Mouse (Mus musculus) urinary bladder, postnatal 4 days (tissue): ENCODE measurements around the gene Rph3al.

Experiments
- DNase-seq, 2 experiments: peaks; one replicate each; pipeline ENCODE4 v3.0.0; 2021 to 2022; ENCODE audit warnings: low spot score in 2 of 2

Gene Rph3al

DNA sequence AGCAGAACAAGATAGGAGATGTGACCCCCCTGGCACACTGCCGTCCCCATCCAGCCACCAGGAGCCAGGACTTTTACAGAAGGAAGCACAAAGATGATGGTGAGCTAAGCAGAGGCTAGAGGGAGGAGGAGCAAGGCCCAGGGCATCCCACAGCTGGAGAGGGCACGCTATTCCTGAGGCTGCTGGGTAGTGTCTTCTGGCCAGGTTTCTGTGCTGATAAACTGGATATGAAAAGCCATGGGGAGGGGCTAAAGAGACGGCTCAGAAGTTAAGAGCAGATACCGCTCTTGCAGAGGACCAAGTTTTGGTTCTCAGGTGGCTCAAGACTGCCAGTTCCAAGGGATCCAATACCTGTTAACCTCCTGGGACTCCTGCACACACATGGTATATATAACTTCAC lies 76.6 kb downstream of the Rph3al start:
- no peak for DNase-seq

DNA sequence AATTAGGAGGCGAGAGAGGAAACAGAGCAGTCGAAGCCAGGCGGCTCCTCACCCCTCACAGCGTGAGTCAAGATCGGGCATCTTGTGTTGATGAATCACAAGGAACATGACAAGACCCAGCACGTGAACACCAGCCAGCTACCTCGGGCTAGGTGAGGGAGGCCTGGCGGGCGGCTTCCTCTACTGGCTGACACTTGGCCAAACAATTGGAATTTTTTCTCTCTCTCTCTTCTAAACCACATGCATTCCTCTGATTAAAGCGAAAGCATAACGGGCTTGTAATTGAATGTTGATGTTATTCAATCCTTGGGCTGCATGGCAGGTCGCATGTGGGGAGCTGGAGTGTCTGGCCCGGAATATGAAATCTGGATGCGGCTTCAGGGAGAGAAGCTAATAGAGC lies 77.0 kb downstream of the Rph3al start:
- DNase-seq, result peak in 1 of 2 experiments; percentile 39

DNA sequence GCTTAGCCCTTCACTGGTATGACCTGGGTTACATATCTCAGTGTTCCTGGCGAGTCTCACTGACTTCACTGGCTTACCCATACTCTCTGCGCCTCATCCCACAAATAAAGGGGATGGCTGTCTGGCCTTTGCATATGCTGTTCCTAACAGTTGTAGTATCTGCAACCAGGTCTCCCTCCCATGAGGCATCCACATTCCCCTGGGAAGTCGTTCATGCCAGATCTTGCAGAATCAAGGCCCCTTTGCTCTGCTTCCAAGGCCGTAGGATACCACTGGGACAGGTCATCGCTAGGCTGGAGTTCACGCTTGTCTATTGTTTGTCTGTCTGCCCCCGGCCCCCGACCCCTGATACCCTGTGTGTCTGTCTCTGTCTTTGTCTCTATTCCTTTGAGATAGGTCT lies 78.8 kb downstream of the Rph3al start:
- no peak for DNase-seq

GRCm38 (mm10) chr11:75858975-75859374 lies 79.3 kb downstream of the Rph3al start:
- no peak for DNase-seq

DNA sequence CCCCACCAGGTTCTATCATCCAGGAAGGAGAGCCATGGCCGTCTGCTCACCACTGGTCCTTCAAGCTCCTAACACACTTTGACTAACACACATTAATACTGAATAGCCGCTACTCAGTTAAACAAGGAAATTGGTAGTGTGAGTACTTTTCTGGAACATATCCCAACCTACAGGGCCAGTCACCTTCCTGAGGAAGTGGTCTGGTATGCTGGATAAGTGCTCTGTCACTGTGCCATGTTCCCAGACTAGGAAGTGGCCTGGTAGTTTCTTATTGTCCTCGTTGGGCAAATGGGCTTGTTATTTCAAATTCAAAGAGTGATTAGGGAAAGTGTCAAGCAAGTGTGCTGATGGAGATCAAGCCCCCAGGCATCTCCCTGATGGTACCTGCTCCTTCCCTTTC lies 80.4 kb downstream of the Rph3al start:
- no peak for DNase-seq

DNA sequence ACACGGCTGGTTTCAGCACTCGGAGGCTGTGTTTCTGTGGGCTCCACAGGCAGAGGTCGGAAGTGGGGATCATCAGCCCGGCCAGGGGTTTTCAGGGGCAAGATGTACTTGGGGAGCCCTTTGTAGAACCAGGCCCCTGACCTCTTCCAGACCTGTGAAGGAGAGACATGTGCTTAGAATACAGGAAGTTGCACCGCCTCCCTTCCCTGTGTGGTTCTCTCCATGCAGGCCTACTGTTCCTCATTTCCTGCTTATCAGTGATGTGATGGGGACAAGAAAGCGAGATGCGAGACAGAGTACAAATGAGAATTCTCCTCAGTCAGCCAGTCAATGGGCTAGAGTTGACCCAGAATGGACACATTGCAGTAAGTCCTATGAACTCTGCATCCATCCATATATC lies 83.9 kb downstream of the Rph3al start:
- no peak for DNase-seq

GRCm38 (mm10) chr11:75853067-75853636 lies 85.1 kb downstream of the Rph3al start:
- DNase-seq, result no peak

DNA sequence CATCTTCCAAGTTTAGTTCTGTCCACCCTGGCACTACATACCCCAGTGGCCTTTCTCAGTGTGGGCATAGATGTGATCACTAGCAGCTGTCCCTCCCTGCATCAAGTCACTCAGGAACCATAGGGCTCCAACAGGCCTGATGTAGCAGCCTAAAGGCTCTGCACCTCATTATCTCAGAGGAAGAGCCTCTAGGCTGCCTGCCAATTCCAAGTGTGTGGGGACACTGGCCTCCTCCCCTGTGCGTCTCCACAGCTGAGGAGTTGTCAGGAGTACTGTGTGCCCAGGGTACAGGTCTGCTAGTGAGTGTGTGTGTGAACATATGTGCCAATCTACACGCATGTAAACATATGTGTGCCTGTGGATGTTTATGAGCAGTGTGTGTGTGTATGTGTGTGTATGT lies 85.7 kb downstream of the Rph3al start:
- DNase-seq, result no peak

GRCm38 (mm10) chr11:75849552-75849951 lies 88.7 kb downstream of the Rph3al start:
- no peak for DNase-seq

- no peak for DNase-seq
Observed at GRCm38 (mm10) chr11:75846589-75846988, 91.6 kb downstream of the Rph3al start.

DNA sequence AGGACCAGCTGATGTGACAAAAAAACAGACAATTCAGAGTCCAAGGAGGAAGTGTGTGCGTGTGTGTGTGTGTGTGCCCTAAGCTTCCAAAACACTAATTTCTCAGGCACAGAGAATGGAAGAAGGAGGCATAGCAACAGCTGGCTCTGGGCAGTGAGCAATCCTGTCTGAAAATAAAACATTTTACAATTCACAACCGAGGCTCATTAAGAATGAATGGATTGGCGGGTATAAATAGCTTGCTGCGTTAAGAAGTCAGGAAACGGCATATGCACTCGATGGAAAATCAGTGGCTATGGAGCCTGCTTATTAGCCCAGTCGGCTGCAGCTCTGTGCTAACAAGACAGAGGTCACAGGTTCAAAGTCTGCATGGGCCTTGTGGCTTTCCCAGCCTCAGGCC lies 92.6 kb downstream of the Rph3al start:
- no peak for DNase-seq

GRCm38 (mm10) chr11:75842904-75843619 lies 95.2 kb downstream of the Rph3al start:
- no peak for DNase-seq

DNA sequence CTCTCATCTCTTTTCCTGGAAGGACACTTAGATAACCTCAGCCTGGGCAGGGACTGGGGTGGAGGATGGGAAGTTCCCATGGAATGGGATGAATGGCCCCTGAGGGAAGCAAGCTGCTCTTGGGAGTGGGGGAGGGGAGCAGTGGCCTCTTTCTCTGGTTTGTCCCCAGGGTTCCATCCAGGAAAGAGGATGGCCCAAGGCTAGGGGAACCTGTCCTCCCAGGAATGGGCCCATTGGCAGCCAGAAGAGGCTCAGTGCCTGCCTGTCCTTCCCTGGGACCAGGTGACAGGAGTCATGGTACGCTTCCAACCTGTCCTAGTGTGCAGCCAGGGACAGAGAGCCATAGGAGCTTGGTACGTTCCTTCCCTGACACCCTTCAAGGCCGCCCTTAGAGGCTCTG lies 96.7 kb downstream of the Rph3al start:
- DNase-seq, result no peak

DNA sequence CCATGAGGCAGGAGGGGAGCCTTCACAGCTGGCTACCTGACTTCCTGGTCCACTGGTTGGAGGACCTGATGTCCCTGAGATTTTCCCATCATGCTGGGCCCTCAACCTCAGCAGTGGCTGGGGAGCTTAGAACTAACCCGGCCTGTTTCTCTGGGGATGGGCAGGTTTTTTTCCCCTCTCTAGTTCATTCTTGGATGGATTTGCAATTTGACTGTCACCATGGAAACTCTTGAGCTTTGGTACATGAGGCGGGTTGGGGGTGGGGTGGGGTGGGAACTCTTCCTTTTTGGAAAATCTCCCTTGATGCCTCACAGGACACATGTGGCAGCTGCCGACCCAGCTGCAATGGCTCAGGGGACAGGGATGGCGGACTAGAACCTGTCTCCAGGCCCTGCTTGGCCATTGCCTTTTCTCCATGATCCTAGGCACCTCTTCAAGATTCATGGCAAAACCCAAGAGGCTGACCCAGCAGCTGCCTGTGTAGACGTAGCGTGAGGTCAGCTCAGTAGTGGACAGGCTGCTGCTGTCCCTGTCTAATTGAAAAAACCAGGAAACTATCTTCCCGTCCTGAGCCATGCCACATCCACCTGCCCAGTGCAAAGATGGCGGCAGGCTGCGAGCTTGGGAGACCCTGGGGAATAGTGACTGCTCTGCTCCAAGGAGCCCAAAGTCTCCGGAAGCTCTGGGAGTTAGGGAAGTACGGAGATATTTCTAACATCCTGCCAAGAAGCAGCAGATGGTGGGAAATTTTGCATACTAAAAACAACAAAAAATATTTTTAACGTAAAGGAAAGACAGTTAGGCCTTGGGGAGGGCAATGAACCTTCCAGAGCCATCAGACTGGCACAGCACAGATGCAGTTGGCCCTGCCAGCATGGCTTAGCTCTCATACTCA lies 98.4 kb downstream of the Rph3al start:
- DNase-seq, result no peak

- no peak for DNase-seq
Observed at GRCm38 (mm10) chr11:75838861-75839426, 99.3 kb downstream of the Rph3al start.

DNA sequence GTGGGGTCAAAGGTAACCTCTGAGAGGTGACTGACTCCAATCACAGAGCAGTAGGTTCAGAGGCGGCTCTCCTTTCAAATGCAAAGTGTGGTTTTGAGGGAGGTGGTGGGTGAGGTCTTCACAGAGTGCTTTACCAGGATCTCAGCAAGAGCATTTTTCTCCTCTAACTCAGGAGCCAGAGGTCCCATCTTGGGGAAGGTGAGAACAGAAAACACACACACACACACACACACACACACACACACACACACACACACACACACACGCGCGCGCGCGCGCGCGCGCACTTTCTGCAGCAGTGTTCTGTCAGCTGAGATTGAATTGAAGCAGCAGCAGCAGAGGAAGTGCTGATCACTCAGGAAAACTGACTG lies 102.0 kb downstream of the Rph3al start:
- no peak for DNase-seq

DNA sequence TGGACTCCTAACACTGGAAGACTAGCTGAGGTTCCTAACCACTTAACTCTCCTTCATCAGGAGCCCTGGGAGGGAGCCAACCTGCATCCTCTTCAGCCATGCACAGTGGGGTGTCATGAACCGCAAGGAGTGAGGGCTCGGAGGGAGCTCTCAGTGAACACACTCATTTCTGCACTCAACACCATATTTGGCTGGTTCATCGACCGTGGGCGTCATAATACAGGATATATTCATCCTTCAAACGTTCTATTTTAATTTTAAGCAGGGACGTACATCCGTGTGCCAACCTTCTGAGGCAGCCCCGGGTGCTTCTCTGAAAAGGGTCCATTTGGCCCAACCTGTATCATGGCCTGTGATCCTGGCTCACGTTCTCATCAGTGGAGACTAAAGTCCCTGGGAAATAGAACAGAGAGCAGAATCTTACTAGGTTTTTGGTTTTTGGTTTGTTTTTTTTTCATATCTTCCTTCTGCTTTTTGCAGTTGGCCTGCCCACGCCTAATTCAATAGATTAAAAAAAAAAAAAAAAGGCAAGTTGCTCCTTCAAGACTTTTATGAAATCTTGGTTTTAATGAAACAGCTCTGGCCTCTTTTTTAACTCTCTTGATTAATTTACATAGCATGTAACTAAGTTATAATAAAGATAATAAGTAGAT lies 102.5 kb downstream of the Rph3al start:
- DNase-seq, result no peak

GRCm38 (mm10) chr11:75833081-75833480 lies 105.1 kb downstream of the Rph3al start:
- no peak for DNase-seq

GRCm38 (mm10) chr11:75830386-75830785 lies 107.8 kb downstream of the Rph3al start:
- DNase-seq, result no peak

GRCm38 (mm10) chr11:75827414-75827813 lies 110.8 kb downstream of the Rph3al start:
- no peak for DNase-seq

- DNase-seq, result no peak
Observed at GRCm38 (mm10) chr11:75823506-75823905, 114.7 kb downstream of the Rph3al start.

- no peak for DNase-seq
Observed at GRCm38 (mm10) chr11:75813085-75813484, 125.1 kb downstream of the Rph3al start.
